Mouse (Mus musculus) skeletal muscle tissue, adult 2 months (tissue): ENCODE measurements around the gene Ckb.
"Not testable (repeated sequence)": the region's sequence is repeated elsewhere in the genome, so short reads cannot be mapped to it uniquely, and the experiment has no call there.

ENCODE experiments used
- DNase-seq: peaks from one replicate; pipeline ENCODE4 v3.0.0-alpha.2; 2012; ENCODE audit warnings: low read depth, low spot score

Ckb gene

GRCm38 (mm10) chr12:111672176-111672575 lies at the start of gene Ckb:
Ckb (minus strand) TSS chr12:111672338.
- peak; percentile 67 for DNase-seq

GRCm38 (mm10) chr12:111720222-111720621 lies 48.1 kb upstream of the Ckb start:
- no peak for DNase-seq

- DNase-seq: no peak
These were observed 46.5 kb upstream of the Ckb start for GRCm38 (mm10) chr12:111718656-111719055.

DNA sequence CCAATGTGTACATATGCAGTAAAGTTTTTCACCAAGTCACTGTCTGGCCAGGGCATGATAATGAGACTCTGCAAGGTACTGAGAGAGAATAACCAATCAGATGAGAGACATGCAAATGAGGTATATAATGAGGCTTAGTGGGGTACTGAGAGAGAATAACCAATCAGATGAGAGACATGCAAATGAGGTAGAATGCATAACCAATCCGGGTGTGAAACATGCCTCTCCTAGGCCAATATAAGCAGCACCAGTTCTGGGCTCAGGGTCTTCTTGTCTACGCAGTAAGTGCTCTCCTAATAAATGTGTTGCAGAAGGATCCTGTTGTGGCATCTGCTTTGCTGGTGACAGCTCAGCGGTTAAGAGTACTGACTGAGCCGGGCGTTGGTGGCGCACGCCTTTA lies 44.4 kb upstream of the Ckb start:
- no peak for DNase-seq

GRCm38 (mm10) chr12:111713880-111714279 lies 41.7 kb upstream of the Ckb start:
- not testable (repeated sequence) for DNase-seq

DNA sequence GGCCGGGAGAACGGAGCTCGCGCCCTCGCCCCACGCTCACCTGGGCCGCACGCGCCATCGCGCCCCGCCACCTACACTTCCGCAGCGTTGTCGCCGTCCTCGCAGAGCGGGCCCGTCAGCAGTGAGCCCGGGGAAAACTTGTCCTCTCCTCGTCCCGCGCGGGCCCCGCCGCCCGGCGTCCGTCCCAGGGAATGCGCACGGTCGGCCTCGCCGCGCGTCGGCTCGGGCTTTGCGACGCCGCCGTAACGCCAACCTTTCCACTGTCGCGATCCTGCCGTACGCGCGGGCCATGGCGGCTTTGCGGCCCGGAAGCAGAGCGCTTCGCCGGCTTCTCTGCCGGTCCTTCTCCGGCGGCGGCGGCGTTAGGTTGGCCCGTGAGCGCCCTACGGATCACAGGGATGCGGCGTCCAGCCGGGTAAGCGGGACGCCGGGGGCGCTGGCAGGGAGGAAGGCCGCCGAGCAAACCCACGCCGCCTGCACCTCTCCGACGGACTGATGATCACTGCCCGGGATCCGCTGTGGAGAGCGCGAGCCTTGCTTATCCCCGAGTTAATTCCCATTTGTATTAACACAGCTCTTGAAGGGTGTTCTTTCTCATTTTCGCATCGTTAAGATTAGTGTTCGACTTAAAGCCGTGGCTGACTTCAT lies 41.0 kb upstream of the Ckb start, which contains the start of the genes Bag5 and Apopt1:
Gene Bag5 (minus strand): TSS at position 254 of the 648 bp plus-strand sequence.
Gene Apopt1 (plus strand): TSS at position 258 of the 648 bp plus-strand sequence.
- DNase-seq: peak; percentile 86

DNA sequence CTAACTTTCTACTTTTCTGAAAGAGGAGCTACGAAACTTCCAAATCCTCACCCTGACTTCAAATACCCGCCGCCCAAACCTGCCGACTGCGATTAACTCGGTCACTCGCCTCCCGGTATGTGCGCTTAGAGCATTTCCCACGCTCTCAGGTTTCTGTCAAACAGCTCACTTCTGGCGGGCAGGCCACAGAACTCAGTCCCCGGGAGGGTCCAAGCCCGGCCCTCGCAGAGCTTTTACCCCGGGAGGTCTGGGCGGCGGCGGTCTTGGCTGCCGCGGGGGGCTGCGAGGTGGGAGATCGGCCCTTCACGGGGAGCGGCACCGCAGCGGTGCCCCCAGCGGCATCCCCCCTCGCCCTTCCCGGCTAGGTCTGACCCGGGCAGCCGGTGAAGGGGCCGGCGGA lies 40.3 kb upstream of the Ckb start:
- DNase-seq: no peak

DNA sequence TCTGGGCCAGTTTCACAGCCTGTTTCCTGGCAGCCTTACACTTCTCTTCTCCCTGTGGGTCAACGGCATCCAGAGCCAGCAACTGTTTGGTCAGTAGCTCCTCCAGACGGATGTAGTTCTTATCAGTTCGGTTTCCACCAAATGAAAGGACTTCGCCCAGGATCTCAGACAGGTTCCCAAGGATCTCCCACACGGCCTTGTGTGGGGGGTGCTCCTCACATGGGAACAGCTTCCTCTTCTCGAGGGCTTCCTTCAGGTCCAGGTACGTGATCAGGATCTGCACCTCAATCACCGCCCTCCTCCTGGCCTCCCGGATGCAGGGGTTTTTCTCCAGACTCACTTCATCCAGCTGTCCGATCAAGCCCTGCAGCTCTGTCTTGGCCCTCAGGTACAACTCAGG lies 38.0 kb upstream of the Ckb start:
- DNase-seq: no peak

GRCm38 (mm10) chr12:111708181-111708580 lies 36.0 kb upstream of the Ckb start:
- DNase-seq: no peak

DNA sequence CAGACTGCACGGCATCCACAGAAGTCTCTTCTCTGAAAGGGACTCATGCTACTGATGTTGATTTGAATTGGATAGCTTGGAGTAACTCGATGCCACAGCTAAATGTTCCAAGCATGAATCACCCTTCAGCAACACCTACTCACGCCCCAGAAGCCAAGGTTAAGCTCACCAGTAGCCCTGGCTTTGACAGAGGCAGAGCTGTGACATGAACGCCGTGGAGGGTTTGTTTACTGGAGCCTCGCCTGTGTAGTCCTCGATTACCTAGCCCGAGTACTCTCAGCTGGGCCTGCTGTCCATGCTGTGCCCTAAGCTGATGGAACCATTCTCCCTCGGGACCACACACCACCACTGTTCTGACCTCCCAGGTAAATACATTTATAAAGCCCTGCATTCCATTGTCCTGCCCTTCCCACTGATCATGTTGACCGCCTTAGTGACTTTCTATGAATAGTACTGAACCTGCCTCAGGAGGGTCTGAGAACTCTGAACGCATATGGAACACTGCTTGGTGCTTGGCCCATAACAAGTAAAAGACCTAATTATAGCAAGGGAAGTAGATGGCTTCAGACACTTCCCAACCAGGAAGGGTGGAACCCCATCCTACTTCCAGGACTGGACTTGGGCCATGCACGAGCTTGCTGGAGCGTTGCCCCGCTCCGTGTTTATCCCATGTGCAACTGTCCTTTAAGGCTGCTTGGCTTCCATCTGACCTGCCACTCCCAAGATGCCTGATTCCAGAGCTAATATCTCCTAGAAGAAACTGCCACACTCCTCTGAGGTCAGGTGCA lies 33.2 kb upstream of the Ckb start:
- peak; percentile 84 for DNase-seq

- DNase-seq: peak; percentile 85
These were observed 32.5 kb upstream of the Ckb start for GRCm38 (mm10) chr12:111704609-111705008.

DNA sequence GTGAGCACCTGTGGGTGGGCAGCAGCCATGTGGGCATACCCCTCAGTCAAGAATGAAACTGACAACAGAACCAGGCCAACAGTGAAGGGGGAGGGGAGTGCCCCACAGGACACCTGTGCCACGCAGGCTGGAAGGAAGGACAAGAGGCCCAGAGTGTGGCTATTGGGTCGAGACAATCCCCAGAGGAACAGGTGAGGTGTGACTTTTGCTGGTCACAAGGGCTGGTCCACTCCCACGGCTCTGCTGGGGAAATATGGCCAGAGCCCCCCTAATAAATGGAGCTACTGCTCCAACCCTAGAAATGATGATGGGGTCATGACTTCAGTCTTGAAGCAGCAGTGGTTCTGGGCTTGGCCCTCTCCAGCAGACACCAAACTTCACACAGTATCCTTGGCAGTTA lies 31.2 kb upstream of the Ckb start:
- no peak for DNase-seq

DNA sequence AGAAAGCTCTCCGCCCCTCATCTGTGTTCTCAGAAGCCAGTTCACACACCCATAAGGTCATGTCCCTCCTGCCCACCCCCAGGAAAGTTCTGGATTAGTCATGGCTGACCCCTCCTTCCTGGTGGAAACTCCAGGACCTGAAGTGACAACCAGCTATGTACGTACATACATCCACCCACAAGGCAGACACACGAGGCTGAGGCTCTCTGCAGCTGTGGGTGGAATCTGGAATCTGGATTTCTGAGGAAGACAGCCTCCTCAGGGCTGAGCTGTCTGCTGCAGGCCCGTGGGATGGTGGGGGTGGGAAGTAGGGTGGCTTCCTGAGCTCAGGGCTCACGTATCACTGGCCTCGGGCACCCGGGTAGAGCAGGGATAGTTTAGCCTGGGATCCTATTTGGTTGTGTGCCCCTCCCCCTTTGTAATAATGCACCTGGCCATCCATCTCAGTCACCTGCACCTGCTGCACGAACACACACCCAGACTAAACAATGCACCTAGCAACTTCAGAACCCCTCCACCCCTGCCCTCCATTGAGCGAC lies 28.9 kb upstream of the Ckb start:
- no peak for DNase-seq

- no peak for DNase-seq
These were observed 27.4 kb upstream of the Ckb start for GRCm38 (mm10) chr12:111699542-111699941.

- DNase-seq: no peak
These were observed 26.3 kb upstream of the Ckb start for GRCm38 (mm10) chr12:111698346-111698913.

DNA sequence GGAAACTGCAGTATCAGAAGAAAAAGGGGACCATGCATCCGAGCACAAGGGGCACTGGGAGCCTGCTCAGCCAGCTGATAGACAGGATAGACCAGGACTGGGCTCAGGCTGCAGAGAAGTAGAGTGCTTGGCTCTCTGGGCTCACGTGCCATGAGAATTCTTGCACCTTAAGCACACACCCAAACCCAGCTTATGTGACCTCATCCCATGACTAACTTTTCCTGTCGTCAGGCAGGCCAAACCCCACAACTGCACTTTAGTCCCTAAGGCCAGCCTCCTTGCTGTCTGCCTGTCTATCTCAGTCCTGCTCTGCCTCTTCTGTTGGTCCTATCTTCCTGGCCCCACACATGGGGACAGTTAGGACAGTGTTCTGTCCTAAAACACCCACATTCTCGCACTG lies 25.6 kb upstream of the Ckb start:
- no peak for DNase-seq

DNA sequence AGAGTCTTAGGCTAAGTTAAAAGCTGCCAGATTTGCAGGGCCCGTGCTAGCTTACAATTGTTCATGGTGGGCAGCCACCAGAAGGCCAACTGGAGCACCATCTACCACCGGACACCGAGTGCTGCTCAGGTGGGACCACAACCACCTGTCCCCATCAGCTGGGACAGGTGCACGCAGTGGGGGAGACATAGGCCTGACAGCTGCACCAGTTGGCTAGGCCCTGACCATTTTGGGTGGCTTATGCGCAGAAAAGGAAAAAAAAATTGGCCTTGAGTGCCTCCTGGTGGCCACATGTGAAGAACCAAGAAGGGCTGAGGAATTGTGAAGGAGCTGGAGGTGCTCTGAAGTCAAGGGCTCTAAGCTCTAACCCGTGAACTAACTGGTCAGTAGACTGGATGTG lies 24.1 kb upstream of the Ckb start:
- peak; percentile 74 for DNase-seq

DNA sequence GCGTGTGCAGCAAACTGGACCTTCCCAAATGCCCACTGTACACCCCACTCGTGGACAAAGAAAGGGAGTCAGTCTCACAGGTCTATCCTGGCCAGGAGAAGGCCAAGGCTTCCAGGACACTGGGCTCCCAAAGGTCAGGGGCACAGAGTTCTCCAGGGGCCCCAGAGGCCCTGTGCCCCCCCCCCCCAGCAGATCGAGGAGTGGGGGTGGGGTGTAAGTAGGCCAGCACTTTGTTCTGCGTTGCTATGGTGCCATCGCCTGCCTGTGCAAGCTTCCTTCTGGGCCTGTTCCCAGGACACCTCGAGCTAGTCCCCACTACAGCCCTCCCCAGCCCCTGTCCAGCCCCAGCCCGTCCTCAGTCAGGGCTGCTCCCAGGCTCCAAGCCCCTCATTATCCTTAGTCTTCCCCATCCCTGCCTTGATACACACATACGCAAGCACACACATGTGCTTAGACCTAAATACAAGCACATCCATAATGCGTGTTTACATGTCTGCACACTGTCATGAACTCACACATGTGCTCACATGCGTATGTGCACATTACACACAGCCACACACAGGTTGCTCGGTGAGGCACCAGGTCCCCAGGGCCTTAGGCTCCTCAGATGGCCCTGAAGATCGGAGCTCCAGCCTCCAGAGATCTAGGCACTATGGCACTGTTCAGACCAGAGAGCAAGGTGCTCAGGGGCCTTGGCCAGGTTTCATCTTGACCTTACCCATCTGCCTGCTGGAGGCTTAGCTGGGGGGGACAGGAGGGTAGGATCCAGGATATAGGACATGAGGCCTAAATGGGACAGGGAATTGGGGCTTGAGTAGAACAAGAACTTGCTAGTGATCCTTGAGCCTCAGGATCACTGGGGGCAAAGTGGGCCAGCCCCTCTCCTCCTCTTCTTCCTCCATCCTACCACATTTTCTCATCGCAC lies 23.0 kb upstream of the Ckb start:
- no peak for DNase-seq

GRCm38 (mm10) chr12:111694271-111694781 lies 22.2 kb upstream of the Ckb start:
- DNase-seq: no peak

DNA sequence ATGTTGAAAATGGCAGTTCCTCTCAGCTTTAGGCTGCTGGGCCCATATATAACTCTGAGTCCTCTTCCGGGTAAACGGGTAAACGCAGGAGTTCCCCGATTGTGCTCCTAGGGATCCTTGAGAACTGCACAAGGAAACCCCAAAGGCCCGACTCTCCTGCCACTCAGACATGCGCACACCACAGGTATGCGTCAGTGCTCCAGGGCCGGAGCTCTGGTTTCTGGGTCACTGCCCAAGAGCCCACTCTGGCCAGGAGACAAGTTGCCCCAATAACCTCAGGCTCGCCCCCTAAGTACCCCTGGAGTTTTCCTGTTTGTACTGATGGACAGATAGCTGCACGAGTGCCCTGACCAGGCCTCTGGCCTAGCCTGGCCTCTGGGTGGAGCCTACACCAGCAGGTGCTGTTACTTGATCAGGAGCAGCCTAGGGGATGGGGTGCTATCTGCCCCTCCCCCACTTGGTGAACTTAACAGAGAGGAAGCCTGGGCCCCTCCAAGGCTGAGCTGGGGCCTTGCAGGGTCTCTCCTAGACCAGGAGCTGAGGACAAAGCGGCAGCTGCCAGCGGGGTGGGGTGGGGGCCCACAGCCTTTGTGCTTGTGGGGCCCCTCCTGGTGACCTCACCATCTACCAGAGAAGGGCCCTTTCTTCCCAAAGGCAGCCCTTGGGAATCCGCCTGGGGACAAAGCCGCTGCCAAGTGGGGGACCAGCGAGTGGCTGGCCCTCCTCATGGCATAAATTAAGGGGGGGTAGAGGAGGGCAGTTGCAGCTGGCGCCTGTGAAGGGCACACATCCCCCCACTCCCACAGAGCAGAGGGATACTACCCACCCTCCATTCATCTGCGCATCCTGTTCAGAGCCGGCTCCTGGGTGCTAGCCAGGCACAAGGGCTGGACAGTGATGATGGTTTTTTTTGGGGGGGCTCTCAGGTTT lies 21.5 kb upstream of the Ckb start:
- no peak for DNase-seq
